Mouse (Mus musculus) lung, postnatal 10 days (tissue): ENCODE data around the gene Acvrl1.
A peak's percentile ranks its signal among the peaks of the same experiment; 100 is the strongest.

Source experiments
- DNase-seq: peaks from one replicate; pipeline ENCODE4 v3.0.0; 2021

Gene Acvrl1

DNA sequence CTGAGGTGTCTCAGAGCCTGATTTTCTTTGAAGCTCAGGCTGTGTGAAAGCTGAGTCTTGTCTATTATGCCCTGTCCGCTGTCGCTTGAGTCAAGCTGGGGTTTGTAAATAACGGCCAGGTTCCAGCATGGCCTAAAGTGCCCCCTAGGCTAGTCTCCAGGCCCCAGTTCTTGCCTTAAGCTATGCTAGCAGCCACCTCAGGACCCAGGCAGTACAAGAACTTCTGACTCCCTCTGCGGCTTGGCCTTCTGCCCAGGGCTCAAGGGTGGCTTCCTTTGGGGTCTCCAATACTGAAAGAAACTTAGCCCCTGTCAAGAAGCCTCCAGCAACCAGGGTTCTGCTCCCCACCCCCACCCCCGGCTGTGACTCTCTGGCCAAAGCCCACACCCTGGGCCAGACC lies 15.9 kb downstream of the Acvrl1 start:
- peak; percentile 37 for DNase-seq

DNA sequence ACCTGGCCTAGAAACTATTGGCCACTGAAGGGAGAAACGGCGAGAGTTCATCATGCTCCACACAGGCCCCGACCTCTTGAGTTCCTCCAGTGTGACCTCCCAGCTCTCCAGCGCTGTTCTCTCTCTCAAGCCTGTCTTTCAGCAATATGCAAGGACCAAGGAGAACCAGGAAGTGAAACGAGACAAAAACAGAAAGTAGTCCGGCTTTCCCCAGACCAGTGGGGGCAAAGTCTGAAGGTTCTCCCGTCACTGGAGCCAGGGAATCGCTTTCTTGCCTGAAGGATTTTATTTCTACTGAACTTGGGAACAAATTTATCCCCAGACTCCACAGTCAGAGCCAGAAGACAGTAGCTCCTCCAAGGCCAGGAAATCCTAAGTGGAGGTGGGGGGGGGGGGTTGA lies 16.5 kb downstream of the Acvrl1 start:
- DNase-seq = peak; percentile 23

- peak; percentile 99 for DNase-seq
Observed at GRCm38 (mm10) chr15:101145424-101146099, 17.2 kb downstream of the Acvrl1 start.

DNA sequence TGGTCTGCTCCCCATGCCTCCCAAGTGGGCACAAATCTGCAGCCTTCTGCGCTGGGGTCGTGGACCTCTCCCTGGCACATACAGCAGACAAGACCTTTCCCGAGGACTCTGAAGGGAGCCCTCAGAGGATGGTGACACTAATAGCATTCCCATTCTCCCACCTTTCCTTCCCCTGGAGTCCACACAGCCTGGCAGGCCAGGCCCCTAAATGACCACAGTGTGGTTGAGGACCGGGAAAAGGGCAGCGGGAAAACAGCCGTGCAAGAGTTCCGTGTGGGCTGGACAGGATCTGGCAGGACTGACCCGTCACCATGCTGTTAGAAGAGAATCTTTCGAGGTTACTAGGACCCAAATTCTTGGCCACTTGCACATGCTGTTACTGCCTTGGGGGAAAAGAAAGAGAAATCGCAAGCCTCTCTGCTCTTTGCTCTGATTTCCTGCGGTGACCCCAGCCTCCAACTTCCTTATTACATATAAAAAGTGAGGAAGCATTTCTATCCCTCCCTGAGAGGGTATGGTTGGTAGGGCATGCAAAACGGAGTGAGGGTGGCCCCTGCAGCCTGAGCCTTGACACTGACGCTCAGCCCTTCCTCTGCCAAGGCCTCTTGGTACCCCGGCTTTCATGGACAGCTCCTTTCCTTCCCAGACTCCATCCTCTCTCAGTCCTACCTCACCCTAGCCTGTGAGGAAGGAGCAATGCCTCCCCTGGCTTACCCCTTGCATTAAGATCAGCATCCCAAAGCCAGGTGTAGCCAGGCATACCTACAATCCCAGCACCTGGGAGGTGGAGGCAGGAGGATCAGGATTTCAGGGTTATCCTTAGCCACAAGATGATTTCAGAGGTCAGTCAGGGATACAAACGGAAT lies 18.0 kb downstream of the Acvrl1 start:
- peak; percentile 58 for DNase-seq

DNA sequence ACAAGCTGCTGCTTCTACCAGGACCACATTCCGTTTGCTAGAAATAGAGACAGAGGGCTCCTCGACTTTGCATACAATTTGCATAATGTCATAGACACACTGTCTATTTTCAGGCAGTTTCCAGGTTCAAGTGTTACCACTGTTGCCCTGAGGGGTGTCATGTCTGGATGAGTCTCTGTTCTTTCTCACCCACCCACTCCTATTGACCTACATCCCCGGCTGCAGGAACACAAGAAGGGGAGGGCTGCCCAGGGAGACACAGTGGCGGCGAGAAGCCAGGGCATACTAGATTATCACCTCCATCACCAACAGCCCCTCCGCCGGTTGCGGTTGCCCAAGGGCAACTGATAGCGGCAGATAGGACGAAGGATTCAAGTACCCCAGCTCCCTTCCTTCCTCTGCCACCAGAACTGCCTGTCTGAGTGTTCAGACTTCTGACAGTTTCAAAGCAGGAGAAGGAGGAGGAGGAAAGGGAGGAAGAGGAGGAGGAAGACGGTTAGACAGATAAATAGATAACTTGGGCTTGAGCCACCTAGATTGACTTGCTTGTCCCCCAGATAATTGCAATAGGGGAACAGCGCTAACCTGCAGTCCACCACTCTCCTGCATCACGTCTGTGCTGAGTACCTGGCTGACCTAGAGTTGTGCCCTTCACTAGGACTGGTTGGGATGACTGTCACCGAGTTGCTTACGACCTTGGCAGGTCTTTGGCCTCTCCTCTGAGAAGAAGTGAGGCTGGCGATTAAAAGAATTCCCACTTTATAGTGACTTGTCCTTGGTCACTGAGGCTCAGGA lies 19.0 kb downstream of the Acvrl1 start:
- peak; percentile 51 for DNase-seq

GRCm38 (mm10) chr15:101147910-101148273 lies 19.6 kb downstream of the Acvrl1 start:
- peak; percentile 84 for DNase-seq

DNA sequence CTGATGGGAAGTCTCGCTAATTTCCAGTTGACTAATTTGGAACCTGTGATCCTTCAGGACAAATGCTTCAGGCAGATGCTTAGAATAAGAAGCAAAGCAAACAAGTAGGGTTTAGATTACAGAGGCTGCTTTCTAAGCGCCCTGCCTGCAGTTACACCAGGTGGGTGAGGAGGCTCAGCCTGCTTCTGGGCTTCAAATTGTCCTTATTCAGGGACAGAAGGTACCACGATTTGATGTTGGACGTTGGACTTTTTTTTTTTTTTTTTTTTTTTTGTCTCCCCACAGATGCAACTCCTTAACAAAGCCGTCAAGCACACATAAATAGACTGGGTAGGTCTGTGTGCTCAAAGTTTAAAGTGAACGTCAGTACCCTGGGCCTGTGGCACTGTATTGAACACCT lies 20.3 kb downstream of the Acvrl1 start:
- DNase-seq = no peak

- no peak for DNase-seq
Observed at GRCm38 (mm10) chr15:101151409-101152261, 23.3 kb downstream of the Acvrl1 start.

DNA sequence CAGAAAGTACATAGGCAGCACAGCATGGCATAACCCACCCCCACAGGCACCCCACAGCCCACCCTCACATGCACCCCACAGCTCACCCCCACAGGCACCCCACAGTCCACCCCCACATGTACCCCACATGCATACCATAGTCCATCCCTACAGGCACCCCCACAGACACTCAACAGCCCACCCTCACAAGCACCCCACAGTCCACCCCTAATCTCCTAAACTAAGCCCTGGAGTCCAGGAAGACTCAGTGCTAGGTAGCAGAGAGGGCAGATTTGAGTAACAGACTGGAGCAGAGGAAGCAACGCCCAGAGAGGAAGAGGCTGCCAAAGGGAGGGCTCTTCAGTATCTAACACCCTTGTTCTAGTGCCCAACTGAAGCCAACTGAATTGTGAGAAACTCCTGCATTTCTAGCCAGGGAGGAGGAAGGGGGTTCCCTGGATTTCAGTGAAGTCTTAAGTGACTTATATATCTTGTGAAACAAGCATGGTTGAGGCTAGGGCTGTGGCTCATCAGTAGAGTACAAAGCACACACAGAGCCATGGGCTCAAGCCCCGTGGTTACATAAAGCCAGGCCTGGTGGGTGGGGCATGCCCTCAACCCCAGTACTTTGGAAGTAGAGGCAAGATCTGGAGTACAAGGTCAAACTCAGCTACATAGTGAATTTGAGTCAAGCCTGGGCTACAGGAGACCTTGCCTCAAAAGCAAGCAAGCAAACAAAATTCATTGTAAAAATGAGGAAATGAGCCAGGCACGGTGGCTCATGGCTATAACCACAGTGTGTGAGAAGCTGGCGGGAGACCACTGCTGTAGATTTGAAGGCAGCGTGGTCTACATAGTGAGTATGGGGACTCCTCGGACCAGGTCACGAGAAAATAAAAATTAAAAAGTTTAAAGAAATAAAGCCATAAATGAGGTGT lies 26.6 kb downstream of the Acvrl1 start:
- DNase-seq = no peak

DNA sequence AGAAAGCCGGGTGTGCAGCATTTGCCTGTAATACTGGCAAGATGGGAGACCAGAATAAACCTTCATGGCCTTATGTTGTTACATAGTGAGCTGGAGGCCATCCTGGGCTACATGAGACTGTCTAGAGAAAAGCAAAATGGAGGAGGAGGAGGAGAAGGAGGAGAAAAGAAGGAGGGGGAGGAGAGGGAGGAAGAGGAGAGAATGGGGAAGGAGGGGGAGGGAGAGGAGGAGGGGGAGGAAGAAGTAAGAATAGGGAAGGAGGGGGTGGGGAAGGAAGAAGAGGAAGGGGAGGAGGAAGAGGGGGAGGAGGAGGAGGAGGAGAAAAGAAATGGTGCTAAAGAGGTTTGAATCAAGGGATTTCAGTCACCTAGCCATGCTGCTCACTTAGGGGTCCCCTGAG lies 31.8 kb downstream of the Acvrl1 start:
- no peak for DNase-seq

GRCm38 (mm10) chr15:101160591-101160990 lies 32.3 kb downstream of the Acvrl1 start:
- no peak for DNase-seq

DNA sequence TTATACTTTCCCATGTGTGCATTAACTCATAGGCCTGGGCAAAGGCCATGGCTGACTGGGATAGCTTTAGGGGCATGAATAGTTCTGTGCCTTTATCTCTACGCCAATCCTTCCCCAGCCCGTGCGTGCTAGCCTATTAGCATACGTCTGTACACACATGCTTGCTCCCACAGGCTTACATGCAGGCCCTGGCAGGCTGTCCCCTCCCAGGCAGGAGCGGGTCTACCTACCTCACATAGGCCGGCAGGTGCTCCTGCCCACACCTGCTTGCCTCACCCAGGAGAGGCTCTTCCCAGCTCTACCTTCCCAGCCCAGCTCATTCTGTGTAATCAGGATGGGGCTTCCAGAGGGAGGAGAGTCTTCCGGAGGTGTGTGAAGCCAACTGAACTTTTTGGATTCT lies 33.2 kb downstream of the Acvrl1 start:
- no peak for DNase-seq

- peak; percentile 74 for DNase-seq
Observed at GRCm38 (mm10) chr15:101163056-101163458, 34.7 kb downstream of the Acvrl1 start.

GRCm38 (mm10) chr15:101163854-101164253 lies 35.5 kb downstream of the Acvrl1 start:
- peak; percentile 52 for DNase-seq

GRCm38 (mm10) chr15:101164291-101164690 lies 36.0 kb downstream of the Acvrl1 start:
- DNase-seq = no peak

DNA sequence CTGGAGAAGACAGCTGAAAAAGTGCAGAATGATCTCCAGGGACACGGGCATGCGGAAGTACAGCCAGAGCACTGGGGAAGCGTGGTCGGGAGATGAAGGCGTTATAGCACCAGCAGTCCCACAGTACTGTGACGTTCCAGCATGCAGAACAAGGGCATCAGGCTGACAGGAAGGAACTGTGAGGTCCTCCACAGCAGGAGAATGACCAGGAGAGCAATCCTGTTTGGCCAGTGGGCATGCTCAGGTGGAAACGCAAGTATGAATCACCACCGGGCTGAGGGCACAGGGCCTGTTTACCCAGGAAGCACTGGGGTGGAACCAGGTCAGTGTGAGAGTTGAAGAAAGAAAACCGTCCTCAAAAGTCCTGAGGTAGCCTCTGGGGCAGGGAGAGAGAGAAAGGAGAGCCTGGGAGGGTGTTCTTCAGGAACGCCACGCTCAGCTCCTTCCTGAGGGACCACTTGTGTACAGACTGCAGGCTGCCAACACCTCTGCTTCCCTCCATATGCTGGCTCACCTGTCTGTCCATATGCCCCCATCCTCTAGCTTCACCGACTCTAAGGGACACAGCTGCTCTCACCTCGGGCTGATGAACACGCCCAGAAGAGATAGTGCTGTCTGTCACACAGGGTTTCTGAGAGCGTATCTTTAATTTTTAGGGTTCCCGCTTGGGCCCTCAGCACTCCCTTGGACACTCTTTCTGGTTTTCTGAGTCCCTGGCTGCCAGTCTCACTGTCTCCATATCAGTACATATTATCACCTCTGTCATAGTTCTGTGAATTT lies 37.5 kb downstream of the Acvrl1 start:
- no peak for DNase-seq

DNA sequence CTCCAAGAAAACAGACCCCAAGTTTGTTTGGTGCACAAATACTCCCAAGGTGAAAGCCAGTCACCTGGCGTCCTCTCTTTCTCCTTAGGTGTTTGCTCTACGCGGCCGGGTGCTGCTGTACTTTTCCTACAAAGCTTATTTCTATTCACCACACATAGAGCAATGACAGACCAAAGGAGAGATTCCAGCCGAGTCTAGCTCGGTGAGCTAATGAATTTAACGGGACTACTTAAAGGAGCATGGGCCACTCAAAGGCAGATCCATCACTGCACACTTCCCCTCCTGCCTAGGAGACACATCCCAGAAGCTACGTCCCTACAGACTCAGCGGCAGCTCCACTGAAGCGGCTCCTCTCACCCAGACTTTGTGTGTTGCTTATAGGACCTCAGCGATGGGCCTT lies 39.2 kb downstream of the Acvrl1 start:
- DNase-seq = no peak

GRCm38 (mm10) chr15:101169910-101170309 lies 41.6 kb downstream of the Acvrl1 start:
- DNase-seq = no peak

GRCm38 (mm10) chr15:101170413-101170980 lies 42.2 kb downstream of the Acvrl1 start:
- DNase-seq = no peak

- no peak for DNase-seq
Observed at GRCm38 (mm10) chr15:101171272-101171671, 43.0 kb downstream of the Acvrl1 start.
